Mouse (Mus musculus) MEL (cell line): Measurements from ENCODE around the gene Topaz1. TPM values are rescaled to one million over a fixed set of nuclear protein-coding genes. Genes with fewer than 3 reads are reported as not detected.
A peak's percentile ranks its signal among the peaks of the same experiment; 100 is the strongest.

Experiments
- DNase-seq: peaks from one replicate; pipeline ENCODE4 v3.0.0; 2011; ENCODE audit warnings: low read depth, low spot score
- H3K27ac ChIP-seq: 2 replicates; pipeline ENCODE4 v1.5.1; 2012; ENCODE audit warnings: low read depth, mild to moderate bottlenecking, control low read depth, low read length, moderate library complexity; ENCODE audit not compliant: control insufficient read depth
- H3K27me3 ChIP-seq, 2 experiments: fragments of 150-350 bp in 1 of 2; sonication (generic) in 1 of 2; 2 replicates each; pipeline ENCODE4 v1.6.1; 2012; ENCODE audit warnings: low read length in 2 of 2, mild to moderate bottlenecking in 2 of 2, improper control_type of control experiment in 1 of 2, moderate library complexity in 1 of 2; ENCODE audit not compliant: insufficient read depth in 2 of 2, control insufficient read depth in 1 of 2
- H3K36me3 ChIP-seq, 2 experiments: 2 replicates each; pipeline ENCODE4 v1.6.1; 2012 to 2014; ENCODE audit warnings: low read length in 2 of 2, improper control_type of control experiment in 1 of 2, inconsistent platforms in 1 of 2, mild to moderate bottlenecking in 1 of 2; ENCODE audit not compliant: insufficient read depth in 2 of 2, control insufficient read depth in 1 of 2
- H3K4me1 ChIP-seq, 2 experiments: fragments of 150-350 bp in 1 of 2; sonication (generic) in 1 of 2; 2 replicates each; pipeline ENCODE4 v1.6.1; 2012; ENCODE audit warnings: low read length in 2 of 2, improper control_type of control experiment in 1 of 2, mild to moderate bottlenecking in 1 of 2; ENCODE audit not compliant: insufficient read depth in 2 of 2, control insufficient read depth in 1 of 2
- H3K4me3 ChIP-seq, 2 experiments: fragments of 150-350 bp in 1 of 2; sonication (generic) in 1 of 2; 2 replicates each; pipeline ENCODE4 v1.5.1; 2012; ENCODE audit warnings: low read depth in 2 of 2, low read length in 2 of 2, mild to moderate bottlenecking in 2 of 2, moderate library complexity in 2 of 2, control low read depth in 1 of 2, improper control_type of control experiment in 1 of 2; ENCODE audit not compliant: control insufficient read depth in 1 of 2, insufficient read depth in 1 of 2
- H3K79me2 ChIP-seq: 2 replicates; pipeline ENCODE4 v1.6.1; 2012; ENCODE audit warnings: mild to moderate bottlenecking, low read length, moderate library complexity; ENCODE audit not compliant: control insufficient read depth, poor library complexity, insufficient read depth
- H3K9ac ChIP-seq: 2 replicates; pipeline ENCODE4 v1.6.1; 2012; ENCODE audit warnings: low read depth, mild to moderate bottlenecking, control low read depth, low read length, moderate library complexity; ENCODE audit not compliant: control insufficient read depth, poor library complexity, severe bottlenecking
- H3K9me3 ChIP-seq: fragments of 150-350 bp; sonication (generic); replicated peaks from 2 replicates; pipeline ENCODE4 v1.6.1; 2012; ENCODE audit warnings: mild to moderate bottlenecking, low read length, improper control_type of control experiment, moderate library complexity; ENCODE audit not compliant: insufficient read depth
- BHLHE40 ChIP-seq: IDR thresholded peaks from 2 replicates; pipeline ENCODE4 v1.6.1; 2012; ENCODE audit warnings: low read depth, mild to moderate bottlenecking, inconsistent platforms, low read length, improper control_type of control experiment, borderline replicate concordance
- CHD1 ChIP-seq: IDR thresholded peaks from 2 replicates; pipeline ENCODE4 v1.6.1; 2012; ENCODE audit warnings: low read depth, mild to moderate bottlenecking, inconsistent platforms, low read length, improper control_type of control experiment
- E2F4 ChIP-seq: IDR thresholded peaks from 2 replicates; pipeline ENCODE4 v1.6.1; 2011; ENCODE audit warnings: low read depth, low read length, improper control_type of control experiment, borderline replicate concordance
- ELF1 ChIP-seq: IDR thresholded peaks from 2 replicates; pipeline ENCODE4 v1.6.1; 2014; ENCODE audit warnings: low read depth, mild to moderate bottlenecking, inconsistent platforms, low read length, improper control_type of control experiment, moderate library complexity
- ETS1 ChIP-seq: IDR thresholded peaks from 2 replicates; pipeline ENCODE4 v1.6.1; 2012; ENCODE audit warnings: low read depth, mild to moderate bottlenecking, inconsistent platforms, low read length, improper control_type of control experiment, moderate library complexity
- GABPA ChIP-seq: IDR thresholded peaks from 2 replicates; pipeline ENCODE4 v1.6.1; 2012; ENCODE audit warnings: low read depth, mild to moderate bottlenecking, inconsistent platforms, low read length, improper control_type of control experiment, moderate library complexity
- GATA1 ChIP-seq: IDR thresholded peaks from 2 replicates; pipeline ENCODE4 v1.6.1; 2011; ENCODE audit warnings: low read depth, low read length, improper control_type of control experiment
- HCFC1 ChIP-seq: IDR thresholded peaks from 2 replicates; pipeline ENCODE4 v1.6.1; 2012; ENCODE audit warnings: low read depth, mild to moderate bottlenecking, inconsistent platforms, low read length, improper control_type of control experiment, moderate library complexity
- MAX ChIP-seq: IDR thresholded peaks from 2 replicates; pipeline ENCODE4 v1.6.1; 2011; ENCODE audit warnings: low read length, improper control_type of control experiment
- MAZ ChIP-seq: IDR thresholded peaks from 2 replicates; pipeline ENCODE4 v1.6.1; 2012; ENCODE audit warnings: low read depth, mild to moderate bottlenecking, inconsistent platforms, low read length, improper control_type of control experiment
- MEF2A ChIP-seq: IDR thresholded peaks from 2 replicates; pipeline ENCODE4 v1.6.1; 2014; ENCODE audit warnings: low read depth, mild to moderate bottlenecking, inconsistent platforms, low read length, improper control_type of control experiment; ENCODE audit not compliant: poor library complexity, insufficient replicate concordance, severe bottlenecking; ENCODE audit errors: extremely low read depth
- NELFE ChIP-seq: IDR thresholded peaks from 2 replicates; pipeline ENCODE4 v1.6.1; 2011; ENCODE audit warnings: low read depth, low read length, improper control_type of control experiment
- POLR2A ChIP-seq, 2 experiments: IDR thresholded peaks; 2 replicates each; pipeline ENCODE4 v1.6.1; 2011 to 2012; ENCODE audit warnings: low read length in 2 of 2, mild to moderate bottlenecking in 2 of 2, control low read depth in 1 of 2, improper control_type of control experiment in 1 of 2, low read depth in 1 of 2, moderate library complexity in 1 of 2; ENCODE audit not compliant: control insufficient read depth in 1 of 2, insufficient read depth in 1 of 2, poor library complexity in 1 of 2
- POLR2AphosphoS2 ChIP-seq: IDR thresholded peaks from 2 replicates; pipeline ENCODE4 v1.6.1; 2011; ENCODE audit warnings: low read length, improper control_type of control experiment
- RAD21 ChIP-seq: IDR thresholded peaks from 2 replicates; pipeline ENCODE4 v1.6.1; 2011; ENCODE audit warnings: mild to moderate bottlenecking, low read depth, low read length, improper control_type of control experiment
- SMC3 ChIP-seq: IDR thresholded peaks from 2 replicates; pipeline ENCODE4 v1.6.1; 2011; ENCODE audit warnings: low read depth, low read length, improper control_type of control experiment
- TAL1 ChIP-seq: IDR thresholded peaks from 2 replicates; pipeline ENCODE4 v1.6.1; 2012; ENCODE audit warnings: mild to moderate bottlenecking, inconsistent platforms, low read length, moderate library complexity, mixed read lengths
- UBTF ChIP-seq: IDR thresholded peaks from 2 replicates; pipeline ENCODE4 v1.6.1; 2012; ENCODE audit warnings: low read depth, mild to moderate bottlenecking, inconsistent platforms, low read length, improper control_type of control experiment, moderate library complexity, borderline replicate concordance; ENCODE audit not compliant: insufficient read depth
- USF1 ChIP-seq: IDR thresholded peaks from 2 replicates; pipeline ENCODE4 v1.6.1; 2014; ENCODE audit warnings: low read depth, mild to moderate bottlenecking, inconsistent platforms, low read length, improper control_type of control experiment, moderate library complexity
- ZNF384 ChIP-seq: IDR thresholded peaks from 2 replicates; pipeline ENCODE4 v1.6.1; 2012; ENCODE audit warnings: low read depth, mild to moderate bottlenecking, inconsistent platforms, low read length, improper control_type of control experiment
- polyA plus RNA-seq, 2 experiments: library from polyadenylated mRNA; stranded (reverse) in 1 of 2; unstranded in 1 of 2; fragments of >175 nt in 1 of 2; fragments of >200 nt in 1 of 2; gene quantifications; 2 replicates each; pipeline versions ENCODE4 v1.2.1 to v1.2.4; 2012; ENCODE audit warnings: low replicate concordance in 2 of 2, low read depth in 1 of 2; ENCODE audit not compliant: insufficient read length in 2 of 2, insufficient read depth in 1 of 2, missing spikeins in 1 of 2
- total RNA-seq: library from RNA; depleted of rRNA; stranded (reverse); fragments of 300-350 nt; gene quantifications from 2 replicates; pipeline ENCODE4 v1.2.3, GENCODE M21; 2012

The Topaz1 gene
- total and polyA plus RNA-seq, 3 experiments = not detected

DNA sequence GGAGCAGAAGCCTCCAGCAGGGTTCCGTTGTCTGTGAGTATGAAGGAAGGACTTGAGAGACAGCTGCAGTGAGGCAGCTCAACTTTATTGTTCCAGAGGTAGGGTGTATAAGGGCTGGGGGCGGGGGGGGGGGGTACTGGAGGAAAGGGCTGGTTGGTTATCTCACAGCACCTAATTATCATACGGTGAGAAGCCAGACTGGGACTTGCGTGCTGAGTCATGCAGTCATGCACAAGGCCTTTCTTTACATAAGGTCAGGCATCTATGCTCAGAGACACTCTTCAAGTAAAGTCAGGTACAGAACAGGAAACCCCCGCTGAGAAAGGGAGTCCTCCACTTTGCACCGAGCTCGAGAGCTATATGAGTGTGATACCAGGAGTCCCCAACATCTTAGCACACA lies 12.2 kb upstream of the Topaz1 start (continued):
- TF ChIP-seq MAX = no peak
- TF ChIP-seq TAL1 = no peak
- no peak for TF ChIP-seq CHD1
- no peak for TF ChIP-seq SMC3
- TF ChIP-seq NELFE = no peak; the same call in 1 of the 2 replicates
- TF ChIP-seq BHLHE40 = no peak
- peak in 1 of 2 experiments; percentile 44; a peak in 2 of 4 replicates for TF ChIP-seq POLR2A (IDR thresholded peaks at IDR 0.05; ENCODE audit: control insufficient read depth in 1 of 2, insufficient read depth in 1 of 2, low read depth in 1 of 2, low read length in 2 of 2, poor library complexity in 1 of 2)
- no peak for TF ChIP-seq USF1
- no peak for TF ChIP-seq UBTF
- TF ChIP-seq HCFC1 = peak; percentile 51; the same call in 1 of the 2 replicates

DNA sequence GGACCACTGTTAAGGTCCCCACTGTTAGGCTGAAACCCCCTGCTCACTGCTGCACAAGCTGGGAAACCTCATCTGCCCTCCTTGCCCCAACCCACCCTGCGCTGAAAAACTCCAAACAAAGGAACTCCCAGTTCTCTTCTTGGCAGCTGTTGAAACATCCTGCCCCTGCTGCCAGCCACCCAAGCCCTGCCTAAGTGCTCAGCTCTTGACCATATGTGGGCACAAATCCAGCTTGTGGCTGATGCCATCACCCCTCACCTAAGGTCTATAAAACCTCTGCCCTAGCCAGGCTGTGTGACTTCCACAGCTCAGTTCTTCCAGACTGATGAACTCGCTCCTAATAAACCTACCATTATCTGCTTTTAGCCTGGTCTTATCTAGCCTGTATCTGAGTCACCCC lies 11.1 kb upstream of the Topaz1 start:
- Histone ChIP-seq H3K79me2 (no peaks in the 10 kb centered on the region), H3K4me3 (no peak overlapping the region), H3K9ac (no peak overlapping the region; the same call in 1 of the 2 replicates), H3K9me3 (no peaks in the 10 kb centered on the region), H3K36me3 (peaks cover 0 to 16% of the 10 kb centered on the region in 2 experiments; a peak in 2 of 4 replicates), H3K4me1 (peaks cover 10 to 31% of the 10 kb centered on the region in 2 experiments), H3K27me3 (no peaks in the 10 kb centered on the region), H3K27ac (no peak overlapping the region)
- TF ChIP-seq MAZ = 0 out of 2 replicates have a peak, but pooled peaks have one; percentile 18
- no peak for TF ChIP-seq ZNF384
- peak; percentile 59 for TF ChIP-seq GATA1
- TF ChIP-seq E2F4 = no peak
- TF ChIP-seq ETS1 = 0 out of 2 replicates have a peak, but pooled peaks have one; percentile 6
- TF ChIP-seq POLR2A (IDR thresholded peaks at IDR 0.05; ENCODE audit: control insufficient read depth in 1 of 2, insufficient read depth in 1 of 2, low read depth in 1 of 2, low read length in 2 of 2, poor library complexity in 1 of 2) = no peak
- no peak for TF ChIP-seq RAD21
- TF ChIP-seq CHD1 = no peak
- no peak for TF ChIP-seq ELF1
- no peak for TF ChIP-seq MEF2A
- TF ChIP-seq GABPA = no peak
- no peak for TF ChIP-seq POLR2AphosphoS2
- DNase-seq = peak; percentile 30
